Mouse (Mus musculus) splenic B cell, adult 2 months (primary cell): ENCODE measurements around the gene Raly.

Source experiments
- DNase-seq: peaks from one replicate; pipeline ENCODE4 v3.0.0-alpha.2; 2011; ENCODE audit warnings: low read depth, low spot score
- H3K27me3 ChIP-seq: 2 replicates; pipeline ENCODE4 v1.6.1; 2012; ENCODE audit warnings: mild to moderate bottlenecking, low read length, moderate library complexity, mixed read lengths; ENCODE audit not compliant: control insufficient read depth, poor library complexity, insufficient read depth, severe bottlenecking
- H3K36me3 ChIP-seq: 2 replicates; pipeline ENCODE4 v1.6.1; 2012; ENCODE audit warnings: mild to moderate bottlenecking, low read length, moderate library complexity, mixed read lengths; ENCODE audit not compliant: control insufficient read depth, poor library complexity, insufficient read depth, severe bottlenecking

The Raly gene

GRCm38 (mm10) chr2:154790656-154791483 lies at the start of gene Raly, which contains the start of gene a:
Raly (plus strand) TSS chr2:154791096.
a (plus strand) TSS chr2:154791402.
- Histone ChIP-seq H3K27me3 (no peaks in the 10 kb centered on the region), H3K36me3 (no peaks in the 10 kb centered on the region)
- peak; percentile 99 for DNase-seq

DNA sequence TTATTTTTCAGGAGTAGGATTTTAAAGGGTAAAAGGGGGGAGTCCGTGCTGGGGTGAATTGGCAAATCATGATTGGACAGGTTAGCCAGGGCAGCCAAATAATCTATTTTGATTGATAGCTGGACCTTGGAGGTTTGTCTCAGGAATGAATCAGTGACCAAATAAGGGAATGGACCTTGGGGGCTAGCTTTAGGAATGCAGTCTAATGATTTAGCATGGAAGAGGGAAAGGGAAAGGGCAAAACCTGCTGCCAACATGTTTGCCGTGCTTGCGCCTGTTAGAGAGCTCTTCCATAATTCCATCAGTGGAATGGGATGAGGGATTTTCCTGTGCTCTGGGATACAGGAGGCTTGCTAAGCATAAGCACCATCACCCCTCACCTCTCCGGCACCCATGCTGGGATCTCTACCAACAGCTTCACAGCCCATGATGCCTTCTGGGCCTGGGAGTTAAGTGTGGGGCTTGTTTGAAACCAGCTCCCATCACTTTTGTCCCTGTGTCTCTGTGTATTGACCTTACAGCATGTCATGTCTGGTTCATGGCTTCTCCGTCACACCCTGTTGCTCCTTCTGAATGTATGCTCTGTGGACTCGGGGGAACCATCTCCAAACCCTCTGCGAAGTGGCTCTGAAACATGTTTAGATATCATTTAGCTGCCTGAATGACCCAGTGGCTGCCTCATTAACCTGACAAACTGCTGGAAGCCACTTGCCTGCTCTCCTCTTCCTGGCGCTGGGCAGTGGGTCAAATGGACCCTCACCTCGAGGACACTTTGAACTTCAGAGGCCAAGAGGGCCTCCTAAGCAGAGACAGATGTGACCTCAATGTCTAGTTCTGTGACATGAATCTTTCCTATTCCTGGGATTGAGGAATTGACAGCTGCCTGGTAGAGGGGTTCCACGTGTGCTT lies 47.7 kb upstream of the Raly start:
- Histone ChIP-seq H3K27me3 (no peaks in the 10 kb centered on the region; the same call in 1 of the 2 replicates), H3K36me3 (no peaks in the 10 kb centered on the region)
- DNase-seq: no peak

DNA sequence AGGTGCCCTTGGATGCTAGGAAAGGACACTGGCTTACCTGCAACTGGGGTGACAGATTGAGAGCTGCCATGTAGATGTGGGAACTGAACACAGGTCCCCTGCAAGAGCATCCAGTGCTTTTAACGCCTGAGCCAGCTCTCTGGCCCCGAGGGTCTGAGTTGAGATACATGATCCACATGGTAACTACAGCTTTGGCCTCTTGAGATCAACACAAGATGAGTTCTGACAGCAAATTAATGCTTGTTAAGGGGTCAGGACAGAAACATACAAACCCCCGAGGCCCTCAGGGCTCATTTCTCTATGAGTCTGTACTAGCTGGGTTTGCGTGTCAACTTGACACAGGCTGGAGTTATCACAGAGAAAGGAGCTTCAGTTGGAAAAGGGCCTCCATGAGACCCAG lies 47.0 kb upstream of the Raly start:
- Histone ChIP-seq H3K27me3 (no peaks in the 10 kb centered on the region; the same call in 1 of the 2 replicates), H3K36me3 (no peaks in the 10 kb centered on the region)
- no peak for DNase-seq

GRCm38 (mm10) chr2:154748383-154748782 lies 42.5 kb upstream of the Raly start:
- no peaks in the 10 kb centered on the region; the same call in none of the 2 replicates for H3K27me3 ChIP-seq
- H3K36me3 ChIP-seq: no peaks in the 10 kb centered on the region
- no peak for DNase-seq

DNA sequence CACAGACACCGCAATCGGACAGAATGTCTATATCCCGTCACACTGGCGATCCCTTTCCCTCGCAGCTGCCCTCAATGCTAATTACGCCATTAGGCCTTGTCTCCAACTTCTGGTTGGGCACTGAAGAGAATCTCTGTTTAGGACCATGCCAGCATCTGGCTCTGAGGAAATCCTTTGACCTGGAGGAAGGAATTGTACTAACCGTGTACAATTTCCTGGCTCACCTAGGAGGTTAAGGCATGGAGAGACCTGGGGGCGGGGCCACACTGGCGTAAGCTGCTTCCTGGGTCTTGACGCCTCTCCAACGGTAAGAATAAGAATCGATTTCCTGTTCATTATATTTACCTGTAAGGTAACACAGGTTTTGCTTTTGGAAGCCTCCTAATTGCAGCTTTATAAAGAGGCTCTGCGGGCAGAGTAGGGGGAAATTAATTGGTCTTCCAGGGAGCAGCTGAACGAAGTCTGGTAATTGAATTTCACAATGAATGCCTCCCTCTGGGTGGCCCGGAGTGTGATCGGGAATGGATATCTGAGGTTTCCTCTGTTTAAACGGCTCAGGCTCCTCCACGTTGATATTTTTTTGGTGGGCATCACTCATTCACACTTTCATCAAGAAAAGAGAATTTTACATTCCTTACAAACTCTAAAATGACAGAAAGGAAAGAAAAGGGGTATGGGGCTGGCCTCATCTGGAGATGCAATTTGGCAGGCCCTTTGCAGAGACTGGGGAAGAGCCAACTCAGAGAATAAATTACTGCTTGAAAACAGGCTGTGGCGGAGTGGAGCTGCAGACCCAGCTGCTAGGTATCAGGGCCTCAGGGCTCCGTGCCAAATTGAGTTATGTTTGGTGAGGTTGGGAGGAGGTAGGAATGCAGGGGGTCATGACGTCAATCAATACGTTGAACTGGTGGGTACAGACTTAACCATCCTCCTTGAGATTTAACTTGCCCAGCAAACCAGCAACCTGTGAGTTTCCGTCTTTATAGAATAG lies 41.6 kb upstream of the Raly start:
- Histone ChIP-seq H3K36me3 (no peaks in the 10 kb centered on the region), H3K27me3 (no peaks in the 10 kb centered on the region; the same call in none of the 2 replicates)
- DNase-seq: no peak

- no peaks in the 10 kb centered on the region; the same call in 1 of the 2 replicates for H3K27me3 ChIP-seq
- no peaks in the 10 kb centered on the region for H3K36me3 ChIP-seq
- no peak for DNase-seq
Observed at GRCm38 (mm10) chr2:154751924-154752323, 39.0 kb upstream of the Raly start.

DNA sequence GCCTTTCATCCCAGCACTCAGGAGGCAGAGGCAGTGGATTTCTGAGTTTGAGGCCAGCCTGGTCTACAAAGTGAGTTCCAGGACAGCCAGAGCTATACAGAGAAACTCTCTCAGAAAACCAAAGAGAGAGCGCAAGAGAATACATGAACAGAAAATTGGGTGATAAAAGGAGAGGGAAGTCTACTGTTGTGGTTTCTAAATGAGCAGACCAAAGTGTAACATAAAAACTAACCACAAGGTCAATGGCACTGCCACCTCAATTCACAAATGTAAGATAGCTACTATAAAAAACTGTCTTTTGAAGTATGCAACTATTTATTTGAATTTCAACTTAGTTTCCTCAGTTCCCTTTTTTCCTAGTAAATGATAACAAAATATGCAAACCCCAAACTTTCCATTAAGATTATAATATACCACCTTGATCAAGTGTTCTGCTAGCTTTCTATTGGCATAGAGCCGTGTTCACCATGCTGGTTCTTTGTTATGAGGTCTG lies 36.8 kb upstream of the Raly start:
- no peak for DNase-seq
- H3K27me3 ChIP-seq: no peaks in the 10 kb centered on the region; the same call in 1 of the 2 replicates

GRCm38 (mm10) chr2:154755791-154756190 lies 35.1 kb upstream of the Raly start:
- DNase-seq: peak; percentile 20
- no peaks in the 10 kb centered on the region for H3K27me3 ChIP-seq

More for the DNA sequence above, 36.8 kb upstream of the Raly start:
- H3K36me3 ChIP-seq: no peaks in the 10 kb centered on the region

DNA sequence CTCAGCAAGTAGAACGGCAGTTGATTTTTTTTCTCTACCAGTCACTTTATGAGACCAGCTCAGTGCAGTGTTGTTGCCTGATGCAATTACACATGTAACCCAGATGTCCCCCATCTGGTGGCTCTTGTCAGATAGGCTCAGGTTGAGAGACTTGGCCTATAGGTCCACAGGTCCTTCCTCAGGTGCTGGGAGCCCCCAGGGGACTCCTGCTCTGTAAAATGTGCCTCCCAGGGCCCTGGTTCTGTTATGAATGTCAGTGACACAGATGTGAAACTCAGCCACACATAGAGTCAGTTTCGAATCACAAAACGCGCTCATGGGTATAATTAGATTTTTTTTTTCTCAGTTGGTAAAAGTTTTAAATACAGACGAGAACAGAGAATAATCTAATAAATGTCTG lies 33.2 kb upstream of the Raly start:
- peak; percentile 48 for DNase-seq
- no peaks in the 10 kb centered on the region for H3K27me3 ChIP-seq
- H3K36me3 ChIP-seq: no peaks in the 10 kb centered on the region

More at GRCm38 (mm10) chr2:154755791-154756190, 35.1 kb upstream of the Raly start:
- H3K36me3 ChIP-seq: no peaks in the 10 kb centered on the region

- Histone ChIP-seq H3K27me3 (no peaks in the 10 kb centered on the region), H3K36me3 (no peaks in the 10 kb centered on the region)
- no peak for DNase-seq
Observed at GRCm38 (mm10) chr2:154758454-154758853, 32.4 kb upstream of the Raly start.

DNA sequence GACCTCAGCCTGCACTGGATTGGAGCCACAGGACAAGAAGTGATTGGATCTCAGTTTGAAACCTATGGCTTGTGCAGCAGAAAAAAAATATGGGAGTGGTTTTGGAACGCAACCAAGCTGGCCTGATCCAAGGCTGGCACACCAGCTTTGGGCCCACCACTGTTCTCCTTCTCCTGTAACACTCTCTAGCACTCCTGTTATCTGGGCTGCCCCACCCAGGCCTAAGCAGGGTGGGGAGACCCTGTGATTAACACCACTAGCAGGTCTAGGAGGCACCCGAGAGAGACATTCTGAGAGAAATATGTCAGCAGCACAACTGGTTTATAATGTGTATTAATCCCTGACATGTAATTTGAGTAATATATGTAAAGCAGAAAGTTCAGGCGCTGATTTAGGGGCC lies 27.7 kb upstream of the Raly start:
- Histone ChIP-seq H3K27me3 (no peaks in the 10 kb centered on the region), H3K36me3 (no peaks in the 10 kb centered on the region)
- no peak for DNase-seq

- no peaks in the 10 kb centered on the region for H3K36me3 ChIP-seq
- H3K27me3 ChIP-seq: no peaks in the 10 kb centered on the region
- DNase-seq: no peak
Observed at GRCm38 (mm10) chr2:154764828-154765497, 25.9 kb upstream of the Raly start.

DNA sequence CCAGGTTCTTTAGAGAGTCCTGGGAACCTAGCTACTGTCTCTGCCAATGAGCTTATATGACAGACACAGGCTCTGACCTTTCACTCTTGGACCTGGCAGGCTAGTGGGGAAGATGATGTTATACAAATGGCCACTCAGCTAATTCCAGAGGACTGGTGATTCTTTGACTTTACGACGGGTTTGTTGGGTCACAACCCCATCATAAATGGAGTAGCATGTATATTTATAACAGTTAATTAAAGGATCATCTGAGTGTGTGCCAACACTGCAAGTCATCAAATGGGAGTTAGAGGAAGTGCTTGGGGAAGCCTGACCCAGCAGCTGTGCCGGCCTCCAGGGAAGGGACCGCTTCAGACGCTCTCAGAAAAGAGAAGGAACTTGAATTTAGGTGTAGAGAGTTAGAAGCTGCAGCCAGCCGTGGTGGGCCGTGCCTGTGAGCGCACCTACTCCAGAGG lies 25.3 kb upstream of the Raly start:
- Histone ChIP-seq H3K27me3 (no peaks in the 10 kb centered on the region), H3K36me3 (no peaks in the 10 kb centered on the region)
- peak; percentile 12 for DNase-seq
